ENCODE assay signal across 26 mouse cellular contexts in genomic region chr2:154832471-154832870, GRCm38 (mm10). TPM values are rescaled to one million over a fixed set of nuclear protein-coding genes. Genes with fewer than 3 reads are reported as not detected.
A peak's percentile ranks its signal among the peaks of the same experiment; 100 is the strongest.
DNase-seq lines count a peak whose midpoint lies in the region; ATAC-seq and TF ChIP-seq lines count a peak whose summit lies in the region.
"Had no signal": no experiment of that assay in that cellular context is flagged by ENCODE, and none has a peak within 500 bp of the region (broad histone marks: within the 10 kb centered on the region; RNA-seq: fewer than 3 reads in every experiment).

No protein-coding gene starts in this region.

- H3K36me3 ChIP-seq in forebrain, embryonic 12.5 days (replicated peaks), result no peaks in the 10 kb centered on the region; the same call in 1 of the 2 replicates
- no peaks in the 10 kb centered on the region for H3K36me3 ChIP-seq in forebrain, postnatal 0 days (ENCODE audit: insufficient read depth)
- H3K36me3 ChIP-seq in midbrain, embryonic 11.5 days (ENCODE audit: control insufficient read depth, insufficient read depth, low read length), result no peaks in the 10 kb centered on the region
- H3K36me3 ChIP-seq in midbrain, embryonic 10.5 days, result peaks cover 60% of the 10 kb centered on the region
- no peaks in the 10 kb centered on the region for H3K36me3 ChIP-seq in intestine, embryonic 15.5 days
- H3K36me3 ChIP-seq in liver, embryonic 15.5 days (replicated peaks), result peaks cover 29% of the 10 kb centered on the region
- H3K36me3 ChIP-seq in limb, embryonic 10.5 days, result peaks cover 62% of the 10 kb centered on the region

- H3K27me3 ChIP-seq in forebrain, embryonic 12.5 days, result no peaks in the 10 kb centered on the region
- no peaks in the 10 kb centered on the region for H3K27me3 ChIP-seq in forebrain, postnatal 0 days (ENCODE audit: insufficient read depth, low read length)
- no peaks in the 10 kb centered on the region for H3K27me3 ChIP-seq in midbrain, embryonic 11.5 days (ENCODE audit: control insufficient read depth, insufficient read depth, low read length)
- no peaks in the 10 kb centered on the region for H3K27me3 ChIP-seq in midbrain, embryonic 10.5 days (ENCODE audit: low read depth, poor library complexity, severe bottlenecking)
- no peaks in the 10 kb centered on the region for H3K27me3 ChIP-seq in intestine, embryonic 15.5 days (replicated peaks)
- H3K27me3 ChIP-seq in liver, embryonic 15.5 days, result no peaks in the 10 kb centered on the region
- no peaks in the 10 kb centered on the region for H3K27me3 ChIP-seq in limb, embryonic 10.5 days (ENCODE audit: low read depth, poor library complexity, severe bottlenecking)
- H3K27me3 ChIP-seq: heart, embryonic 13.5 days; limb, embryonic 12.5 days; midbrain, embryonic 12.5 days had no signal

- H3K4me2 ChIP-seq in forebrain, embryonic 12.5 days, result no peak overlapping the region
- no peak overlapping the region for H3K4me2 ChIP-seq in forebrain, postnatal 0 days (ENCODE audit: low read depth)
- no peak overlapping the region for H3K4me2 ChIP-seq in midbrain, embryonic 11.5 days
- H3K4me2 ChIP-seq in intestine, embryonic 15.5 days (replicated peaks), result no peak overlapping the region
- no peak overlapping the region for H3K4me2 ChIP-seq in liver, embryonic 15.5 days
- H3K4me2 ChIP-seq: heart, embryonic 13.5 days; limb, embryonic 12.5 days; midbrain, embryonic 12.5 days had no signal

- H3K9ac ChIP-seq in forebrain, embryonic 12.5 days, result no peak overlapping the region
- no peak overlapping the region for H3K9ac ChIP-seq in forebrain, postnatal 0 days
- no peak overlapping the region for H3K9ac ChIP-seq in midbrain, embryonic 11.5 days (ENCODE audit: low read length)
- H3K9ac ChIP-seq in intestine, embryonic 15.5 days, result no peak overlapping the region
- no peak overlapping the region for H3K9ac ChIP-seq in liver, embryonic 15.5 days
- H3K9ac ChIP-seq: heart, embryonic 13.5 days; limb, embryonic 12.5 days; midbrain, embryonic 12.5 days had no signal

- DNase-seq in forebrain, postnatal 0 days, result no peak
- peak; percentile 75 for DNase-seq in midbrain, embryonic 11.5 days (ENCODE audit: low spot score, missing footprints)
- DNase-seq in midbrain, embryonic 10.5 days (ENCODE audit: low spot score), result no peak
- DNase-seq in right cerebral cortex, postnatal 25 days, result no peak
- DNase-seq in limb, embryonic 10.5 days (ENCODE audit: low spot score), result no peak
- DNase-seq: adrenal gland, postnatal 14 days; cerebellum, adult 2 months; cerebellum, postnatal 36 days; gastrocnemius, postnatal 10 days; heart, adult 11 months; heart, postnatal 36 days; kidney, adult 8-10 months; kidney, postnatal 25 days; layer of hippocampus, adult 9-11 months; lung, adult 2 months; lung, postnatal 36 days had no signal

- TF ChIP-seq CTCF in forebrain, postnatal 0 days (IDR thresholded peaks at IDR 0.05; ENCODE audit: low read depth), result no peak

- 59% methylated on average over 4 of the region's 4 CpGs for WGBS in forebrain, embryonic 12.5 days
- WGBS in forebrain, postnatal 0 days, result 39% methylated on average over 4 of the region's 4 CpGs
- 85% methylated on average over 4 of the region's 4 CpGs for WGBS in midbrain, embryonic 11.5 days
- WGBS in midbrain, embryonic 10.5 days, result 90% methylated on average over 4 of the region's 4 CpGs
- 59% methylated on average over 4 of the region's 4 CpGs for WGBS in intestine, embryonic 15.5 days
- WGBS in liver, embryonic 15.5 days (ENCODE audit: insufficient replicate concordance), result 42% methylated on average over 4 of the region's 4 CpGs
- 88% methylated on average over 4 of the region's 4 CpGs for WGBS in limb, embryonic 10.5 days

- H3K4me3 ChIP-seq in forebrain, embryonic 12.5 days (replicated peaks), result no peak overlapping the region
- no peak overlapping the region for H3K4me3 ChIP-seq in forebrain, postnatal 0 days (ENCODE audit: low read depth, low read length)
- H3K4me3 ChIP-seq in midbrain, embryonic 11.5 days (ENCODE audit: low read depth, low read length), result no peak overlapping the region
- no peak overlapping the region for H3K4me3 ChIP-seq in midbrain, embryonic 10.5 days
- H3K4me3 ChIP-seq in intestine, embryonic 15.5 days (replicated peaks), result no peak overlapping the region
- no peak overlapping the region for H3K4me3 ChIP-seq in liver, embryonic 15.5 days (replicated peaks)
- H3K4me3 ChIP-seq in limb, embryonic 10.5 days, result no peak overlapping the region
- H3K4me3 ChIP-seq: heart, embryonic 13.5 days; left cerebral cortex, adult 2 months; limb, embryonic 12.5 days; midbrain, embryonic 12.5 days had no signal

- H3K4me1 ChIP-seq in forebrain, embryonic 12.5 days, result peaks cover 16% of the 10 kb centered on the region
- H3K4me1 ChIP-seq in forebrain, postnatal 0 days (ENCODE audit: insufficient read depth), result no peaks in the 10 kb centered on the region
- no peaks in the 10 kb centered on the region for H3K4me1 ChIP-seq in midbrain, embryonic 11.5 days (ENCODE audit: control insufficient read depth, insufficient read depth, low read length)
- H3K4me1 ChIP-seq in midbrain, embryonic 10.5 days, result no peaks in the 10 kb centered on the region
- H3K4me1 ChIP-seq in intestine, embryonic 15.5 days (replicated peaks), result 0 out of 2 replicates have a peak, but pooled peaks cover 8% of the 10 kb centered on the region
- peaks cover 34% of the 10 kb centered on the region for H3K4me1 ChIP-seq in liver, embryonic 15.5 days (replicated peaks)
- no peaks in the 10 kb centered on the region for H3K4me1 ChIP-seq in limb, embryonic 10.5 days
- H3K4me1 ChIP-seq: limb, embryonic 12.5 days had no signal

- ATAC-seq in forebrain, embryonic 12.5 days (ENCODE audit: low FRiP score), result no peak
- no peak for ATAC-seq in forebrain, postnatal 0 days
- no peak for ATAC-seq in midbrain, embryonic 11.5 days (ENCODE audit: low FRiP score)
- ATAC-seq in intestine, embryonic 15.5 days, result peak; percentile 56; the same call in 1 of the 2 replicates
- ATAC-seq in liver, embryonic 15.5 days (ENCODE audit: insufficient read depth), result peak; percentile 49; the same call in 1 of the 2 replicates
- ATAC-seq: activated CD4-positive, CD25-positive, alpha-beta regulatory T cell, adult 4 months; CD4-positive, CD25-positive, alpha-beta regulatory T cell, adult 4 months had no signal

- H3K9me3 ChIP-seq in forebrain, embryonic 12.5 days, result no peaks in the 10 kb centered on the region
- H3K9me3 ChIP-seq in forebrain, postnatal 0 days (ENCODE audit: low read length), result no peaks in the 10 kb centered on the region
- no peaks in the 10 kb centered on the region; the same call in 1 of the 2 replicates for H3K9me3 ChIP-seq in midbrain, embryonic 11.5 days (ENCODE audit: control insufficient read depth, low read length)
- peaks cover 9% of the 10 kb centered on the region for H3K9me3 ChIP-seq in midbrain, embryonic 10.5 days (replicated peaks)
- H3K9me3 ChIP-seq in intestine, embryonic 15.5 days, result no peaks in the 10 kb centered on the region
- no peaks in the 10 kb centered on the region for H3K9me3 ChIP-seq in liver, embryonic 15.5 days (replicated peaks)
- no peaks in the 10 kb centered on the region for H3K9me3 ChIP-seq in limb, embryonic 10.5 days (replicated peaks)
- H3K9me3 ChIP-seq: midbrain, embryonic 12.5 days had no signal

- peak overlapping the region; percentile 65 for H3K27ac ChIP-seq in forebrain, embryonic 12.5 days
- no peak overlapping the region for H3K27ac ChIP-seq in forebrain, postnatal 0 days (ENCODE audit: low read depth, low read length)
- H3K27ac ChIP-seq in midbrain, embryonic 11.5 days (ENCODE audit: low read depth, low read length), result no peak overlapping the region
- no peak overlapping the region for H3K27ac ChIP-seq in midbrain, embryonic 10.5 days (replicated peaks)
- no peak overlapping the region for H3K27ac ChIP-seq in intestine, embryonic 15.5 days
- H3K27ac ChIP-seq in liver, embryonic 15.5 days (replicated peaks), result no peak overlapping the region
- no peak overlapping the region for H3K27ac ChIP-seq in limb, embryonic 10.5 days
- H3K27ac ChIP-seq: heart, embryonic 13.5 days; left cerebral cortex, adult 2 months; limb, embryonic 12.5 days; midbrain, embryonic 12.5 days; stomach, postnatal 0 days had no signal

RNA-seq across cellular contexts. Expression of gene a, which starts 41.3 kb away (rescaled TPM):
- 1.5 and 1.7 TPM in 2 replicates for polyA plus RNA-seq in forebrain, embryonic 12.5 days (2016; fragmentation: Nextera tagmentation; extraction: Ambion mirVana)
- 0.90 and 2.5 TPM in 2 replicates for total RNA-seq in forebrain, postnatal 0 days (2014; rRNA removed)
- polyA plus RNA-seq in forebrain, postnatal 0 days (2015; fragmentation: Nextera tagmentation; extraction: Ambion mirVana), result 2.9 and 3.5 TPM in 2 replicates
- polyA plus RNA-seq in midbrain, embryonic 11.5 days (2014; fragmentation: Nextera tagmentation; extraction: Ambion mirVana), result 0.36 and 0.40 TPM in 2 replicates
- polyA plus RNA-seq in midbrain, embryonic 10.5 days (2016; fragmentation: Nextera tagmentation; extraction: Ambion mirVana), result 0.68 and 0.94 TPM in 2 replicates
- polyA plus RNA-seq in intestine, embryonic 15.5 days (2015; fragmentation: Nextera tagmentation; extraction: Ambion mirVana), result 0.63 and 0.73 TPM in 2 replicates
- polyA plus RNA-seq in liver, embryonic 15.5 days (2015; fragmentation: Nextera tagmentation; extraction: Ambion mirVana), result 0.32 TPM in 1 of 2 replicates, not detected in the other
- 32.5 and 45.1 TPM in 2 replicates for polyA plus RNA-seq in limb, embryonic 10.5 days (2016; fragmentation: Nextera tagmentation; extraction: Ambion mirVana)
- total RNA-seq: adrenal gland, postnatal 14 days; gastrocnemius, postnatal 10 days; heart, postnatal 36 days; left cerebral cortex, adult 2 months had no signal
- polyA plus RNA-seq: activated CD4-positive, CD25-positive, alpha-beta regulatory T cell, adult 4 months; CD4-positive, CD25-positive, alpha-beta regulatory T cell, adult 4 months; lung, adult 2 months had no signal

RNA-seq across cellular contexts. Expression of gene Raly, which starts 41.6 kb away (rescaled TPM):
- 35.1 and 45.9 TPM in 2 replicates for polyA plus RNA-seq in forebrain, embryonic 12.5 days (2016; fragmentation: Nextera tagmentation; extraction: Ambion mirVana)
- total RNA-seq in forebrain, postnatal 0 days (2014; rRNA removed), result 174 and 222 TPM in 2 replicates
- 22.2 and 23.6 TPM in 2 replicates for polyA plus RNA-seq in forebrain, postnatal 0 days (2015; fragmentation: Nextera tagmentation; extraction: Ambion mirVana)
- polyA plus RNA-seq in midbrain, embryonic 11.5 days (2014; fragmentation: Nextera tagmentation; extraction: Ambion mirVana), result 56.9 and 66.8 TPM in 2 replicates
- 48.3 and 50.1 TPM in 2 replicates for polyA plus RNA-seq in midbrain, embryonic 10.5 days (2016; fragmentation: Nextera tagmentation; extraction: Ambion mirVana)
- polyA plus RNA-seq in intestine, embryonic 15.5 days (2015; fragmentation: Nextera tagmentation; extraction: Ambion mirVana), result 31.6 and 34.6 TPM in 2 replicates
- 23.6 and 24.9 TPM in 2 replicates for polyA plus RNA-seq in liver, embryonic 15.5 days (2015; fragmentation: Nextera tagmentation; extraction: Ambion mirVana)
- polyA plus RNA-seq in limb, embryonic 10.5 days (2016; fragmentation: Nextera tagmentation; extraction: Ambion mirVana), result 55.0 and 61.9 TPM in 2 replicates

Comparison
In these comparisons a context has a peak if more than half of its experiments do, and no peak if none do; other contexts are left out.
1. ATAC-seq: peak in intestine, embryonic 15.5 days (single experiment) and liver, embryonic 15.5 days (single experiment); none in forebrain, embryonic 12.5 days (single experiment), forebrain, postnatal 0 days (single experiment) and midbrain, embryonic 11.5 days (single experiment).